Mouse (Mus musculus): ENCODE measurements around the gene Trim62.

- TF ChIP-seq CTCF (IDR thresholded peaks at IDR 0.05; ENCODE audit: low read depth), result no peak
- TF ChIP-seq EP300 (optimal IDR thresholded peaks at IDR 0.05), result no peak
These were observed 7.8 kb downstream of the Trim62 start for GRCm38 (mm10) chr4:128891157-128891556.
